Mouse (Mus musculus): ENCODE data around the gene Eef1g.

The Eef1g gene

GRCm38 (mm10) chr19:8966590-8967372 is at the start of gene Eef1g:
Gene Eef1g (plus strand): TSS chr19:8967041.
- peak; percentile 99 for DNase-seq (ENCODE audit: extremely low spot score, low spot score)

- DNase-seq (ENCODE audit: extremely low spot score, low spot score), result no peak
Observed at GRCm38 (mm10) chr19:8919000-8919399, 47.8 kb upstream of the Eef1g start.

GRCm38 (mm10) chr19:8919684-8920072 is 47.2 kb upstream of the Eef1g start:
- DNase-seq (ENCODE audit: extremely low spot score, low spot score), result no peak

- peak; percentile 99 for DNase-seq (ENCODE audit: extremely low spot score, low spot score)
Observed at GRCm38 (mm10) chr19:8920073-8920736, 46.6 kb upstream of the Eef1g start, which contains the start of gene B3gat3. Gene B3gat3 (plus strand): TSS chr19:8920374.

GRCm38 (mm10) chr19:8920836-8921291 is 46.0 kb upstream of the Eef1g start:
- DNase-seq (ENCODE audit: extremely low spot score, low spot score), result no peak

GRCm38 (mm10) chr19:8921741-8922140 is 45.1 kb upstream of the Eef1g start:
- DNase-seq (ENCODE audit: extremely low spot score, low spot score), result no peak

GRCm38 (mm10) chr19:8926766-8927165 is 40.1 kb upstream of the Eef1g start:
- no peak for DNase-seq (ENCODE audit: extremely low spot score, low spot score)

- no peak for DNase-seq (ENCODE audit: extremely low spot score, low spot score)
Observed at GRCm38 (mm10) chr19:8927891-8928525, 38.8 kb upstream of the Eef1g start.

- no peak for DNase-seq (ENCODE audit: extremely low spot score, low spot score)
Observed at GRCm38 (mm10) chr19:8928689-8929223, 38.1 kb upstream of the Eef1g start.

GRCm38 (mm10) chr19:8929224-8930088 is 37.4 kb upstream of the Eef1g start, which contains the start of the genes Rom1 and Eml3:
Gene Rom1 (minus strand): TSS chr19:8929356.
Gene Eml3 (plus strand): TSS chr19:8929552.
- peak; percentile 75 for DNase-seq (ENCODE audit: extremely low spot score, low spot score)

GRCm38 (mm10) chr19:8930117-8930516 is 36.7 kb upstream of the Eef1g start:
- no peak for DNase-seq (ENCODE audit: extremely low spot score, low spot score)

GRCm38 (mm10) chr19:8930771-8931170 is 36.1 kb upstream of the Eef1g start:
- DNase-seq (ENCODE audit: extremely low spot score, low spot score), result no peak

- no peak for DNase-seq (ENCODE audit: extremely low spot score, low spot score)
Observed at GRCm38 (mm10) chr19:8936736-8937135, 30.1 kb upstream of the Eef1g start.

GRCm38 (mm10) chr19:8940526-8941133 is 26.2 kb upstream of the Eef1g start:
- DNase-seq (ENCODE audit: extremely low spot score, low spot score), result no peak

- DNase-seq (ENCODE audit: extremely low spot score, low spot score), result no peak
Observed at GRCm38 (mm10) chr19:8941136-8941514, 25.7 kb upstream of the Eef1g start.

GRCm38 (mm10) chr19:8941515-8942217 is 25.2 kb upstream of the Eef1g start, which contains the start of gene Mta2:
Gene Mta2 (plus strand): TSS chr19:8941875.
- peak; percentile 99 for DNase-seq (ENCODE audit: extremely low spot score, low spot score)

- no peak for DNase-seq (ENCODE audit: extremely low spot score, low spot score)
Observed at GRCm38 (mm10) chr19:8942276-8942964, 24.4 kb upstream of the Eef1g start.

GRCm38 (mm10) chr19:8943047-8943446 is 23.8 kb upstream of the Eef1g start:
- no peak for DNase-seq (ENCODE audit: extremely low spot score, low spot score)

- no peak for DNase-seq (ENCODE audit: extremely low spot score, low spot score)
Observed at GRCm38 (mm10) chr19:8944062-8944461, 22.8 kb upstream of the Eef1g start.
